Mouse (Mus musculus): ENCODE measurements around the gene Mbd5. TPM values are rescaled to one million over a fixed set of nuclear protein-coding genes. Genes with fewer than 3 reads are reported as not detected.
"Not testable (repeated sequence)": the region's sequence is repeated elsewhere in the genome, so short reads cannot be mapped to it uniquely, and the experiment has no call there.

Gene Mbd5
- polyA plus RNA-seq, 1 experiment from 2014 or later, result 5.5 TPM

DNA sequence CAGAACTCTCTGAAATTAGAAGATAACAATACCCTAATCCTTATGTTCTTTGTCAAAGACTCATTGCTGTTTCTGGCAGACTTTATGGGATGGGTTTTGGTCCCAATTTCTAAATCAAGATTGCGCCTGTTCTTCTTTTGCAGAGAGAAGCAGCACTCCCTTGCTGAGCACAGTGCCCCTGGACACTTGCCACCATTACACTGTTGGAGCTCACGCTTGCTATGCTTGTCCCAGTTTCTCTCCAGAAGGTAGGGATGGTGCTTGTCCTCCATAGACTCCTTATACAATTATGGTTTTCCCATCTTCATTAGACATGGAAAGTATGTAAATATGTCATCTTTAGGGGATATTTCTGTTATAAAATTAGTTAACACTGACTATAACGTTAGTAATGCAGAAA lies 220.5 kb downstream of the Mbd5 start:
- Histone ChIP-seq H3K4me2 (no peak overlapping the region), H3K27ac (no peak overlapping the region), H3K36me3 (no peaks in the 10 kb centered on the region), H3K4me1 (replicated peaks) (no peaks in the 10 kb centered on the region), H3K4me3 (replicated peaks) (no peak overlapping the region), H3K9me3 (replicated peaks) (no peaks in the 10 kb centered on the region), H3K9ac (no peak overlapping the region), H3K27me3 (no peaks in the 10 kb centered on the region)
- ATAC-seq (ENCODE audit: low read depth) (no peak), DNase-seq (no peak)
- WGBS (ENCODE audit: insufficient replicate concordance), result 77% methylated on average over 3 of the region's 3 CpGs

DNA sequence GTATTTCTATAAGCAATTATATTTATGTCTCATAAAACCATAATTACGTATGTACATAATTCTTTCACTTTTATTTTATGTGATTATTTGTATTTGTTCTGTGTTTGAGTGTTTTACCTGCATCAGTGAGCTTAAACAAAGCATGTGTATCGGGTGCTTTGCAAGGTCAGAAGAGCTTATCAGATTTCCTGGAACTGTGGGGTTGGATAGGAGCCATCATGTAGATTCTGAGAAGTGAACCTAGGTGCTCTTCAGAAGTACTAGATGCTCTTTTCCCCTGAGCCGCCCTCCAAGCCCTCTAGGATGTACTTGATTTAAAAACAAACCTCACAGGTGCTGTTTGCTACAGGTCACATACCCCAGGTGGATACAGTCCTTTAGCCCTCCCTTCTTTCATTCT lies 227.7 kb downstream of the Mbd5 start:
- Histone ChIP-seq H3K4me2 (no peak overlapping the region), H3K27ac (no peak overlapping the region), H3K36me3 (no peaks in the 10 kb centered on the region), H3K9ac (no peak overlapping the region), H3K4me3 (replicated peaks) (no peak overlapping the region), H3K9me3 (replicated peaks) (no peaks in the 10 kb centered on the region), H3K27me3 (no peaks in the 10 kb centered on the region), H3K4me1 (replicated peaks) (0 out of 2 replicates have a peak, but pooled peaks cover 3% of the 10 kb centered on the region)
- no peak for ATAC-seq (ENCODE audit: low read depth)
- WGBS (ENCODE audit: insufficient replicate concordance), result 55% methylated on average over 3 of the region's 3 CpGs
- no peak for DNase-seq

DNA sequence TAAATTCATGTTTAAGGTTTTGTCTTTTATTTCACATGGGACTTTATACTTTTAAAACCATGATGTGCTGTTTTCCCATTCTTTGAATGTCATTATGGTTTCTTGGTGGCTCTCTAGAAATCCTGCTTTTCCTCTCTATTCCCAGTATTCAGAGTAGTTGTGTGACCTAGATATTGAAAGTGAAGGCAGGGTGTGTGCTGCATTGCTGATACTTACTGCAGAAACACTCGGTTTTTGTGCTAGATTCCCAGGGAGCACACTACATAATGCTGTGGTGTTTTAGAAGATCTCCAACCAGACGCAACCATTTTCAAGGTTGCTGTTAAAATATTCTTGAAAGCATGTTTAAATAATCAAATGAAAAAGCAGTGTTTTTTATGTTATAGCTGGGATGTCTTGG lies 241.7 kb downstream of the Mbd5 start:
- no peaks in the 10 kb centered on the region for H3K36me3 ChIP-seq
- H3K4me3 ChIP-seq (replicated peaks), result no peak overlapping the region
- H3K4me2 ChIP-seq, result no peak overlapping the region
- DNase-seq, result no peak
- H3K4me1 ChIP-seq (replicated peaks), result no peaks in the 10 kb centered on the region
- no peak for ATAC-seq (ENCODE audit: low read depth)
- WGBS (ENCODE audit: insufficient replicate concordance), result 68% methylated on average over 2 of the region's 2 CpGs
- no peak overlapping the region for H3K27ac ChIP-seq
- H3K27me3 ChIP-seq, result no peaks in the 10 kb centered on the region
- H3K9ac ChIP-seq, result no peak overlapping the region
- H3K9me3 ChIP-seq (replicated peaks), result no peaks in the 10 kb centered on the region

DNA sequence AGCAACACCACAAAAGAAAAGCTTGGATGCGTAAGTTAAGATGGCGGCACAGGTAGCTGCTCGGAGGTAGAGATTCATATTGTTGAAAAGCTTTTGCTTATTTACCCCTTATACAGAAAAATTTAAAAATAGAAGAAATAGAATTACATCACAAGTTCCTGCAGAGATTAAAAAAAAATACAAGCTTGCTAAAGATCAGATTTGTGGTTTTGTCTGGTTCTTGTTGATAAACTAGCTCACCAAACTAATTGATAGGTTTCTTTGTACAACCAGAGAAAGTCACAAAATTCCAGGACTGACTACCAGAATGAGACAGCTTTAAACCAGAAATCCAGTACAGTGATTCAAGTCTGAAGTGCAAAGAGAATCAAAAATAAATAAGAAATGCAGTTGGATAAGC lies 242.4 kb downstream of the Mbd5 start:
- DNase-seq (no peak), ATAC-seq (ENCODE audit: low read depth) (no peak)
- Histone ChIP-seq H3K36me3 (no peaks in the 10 kb centered on the region), H3K9ac (no peak overlapping the region), H3K9me3 (replicated peaks) (no peaks in the 10 kb centered on the region), H3K27ac (no peak overlapping the region), H3K27me3 (no peaks in the 10 kb centered on the region), H3K4me1 (replicated peaks) (no peaks in the 10 kb centered on the region), H3K4me3 (replicated peaks) (no peak overlapping the region), H3K4me2 (no peak overlapping the region)
- WGBS (ENCODE audit: insufficient replicate concordance), result 81% methylated on average over 3 of the region's 3 CpGs

DNA sequence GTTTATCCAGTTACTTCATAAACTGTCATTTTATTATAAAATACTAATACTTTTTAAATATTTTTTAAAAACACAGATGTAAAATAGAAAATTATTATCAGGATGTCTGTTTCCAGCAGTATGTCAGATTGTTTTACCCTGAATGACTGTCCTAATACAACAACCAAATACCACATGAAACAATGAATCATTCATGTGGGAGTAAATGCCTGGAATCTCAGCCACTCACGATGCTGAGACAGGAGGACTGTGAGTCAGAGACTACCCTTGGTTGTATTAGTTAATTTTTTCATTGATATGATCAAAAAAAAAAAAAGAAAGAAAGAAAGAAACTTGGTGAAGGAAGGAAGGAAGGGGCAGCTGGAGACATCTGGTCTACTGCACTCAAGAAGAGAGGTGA lies 254.8 kb downstream of the Mbd5 start:
- no peak overlapping the region for H3K27ac ChIP-seq
- H3K9me3 ChIP-seq (replicated peaks), result no peaks in the 10 kb centered on the region
- 86% methylated on average over 1 of the region's 1 CpGs for WGBS (ENCODE audit: insufficient replicate concordance)
- H3K36me3 ChIP-seq, result no peaks in the 10 kb centered on the region
- H3K27me3 ChIP-seq, result no peaks in the 10 kb centered on the region
- ATAC-seq (ENCODE audit: low read depth) (no peak), DNase-seq (no peak)
- H3K9ac ChIP-seq, result no peak overlapping the region
- H3K4me2 ChIP-seq, result no peak overlapping the region
- H3K4me3 ChIP-seq (replicated peaks), result no peak overlapping the region
- H3K4me1 ChIP-seq (replicated peaks), result no peaks in the 10 kb centered on the region

DNA sequence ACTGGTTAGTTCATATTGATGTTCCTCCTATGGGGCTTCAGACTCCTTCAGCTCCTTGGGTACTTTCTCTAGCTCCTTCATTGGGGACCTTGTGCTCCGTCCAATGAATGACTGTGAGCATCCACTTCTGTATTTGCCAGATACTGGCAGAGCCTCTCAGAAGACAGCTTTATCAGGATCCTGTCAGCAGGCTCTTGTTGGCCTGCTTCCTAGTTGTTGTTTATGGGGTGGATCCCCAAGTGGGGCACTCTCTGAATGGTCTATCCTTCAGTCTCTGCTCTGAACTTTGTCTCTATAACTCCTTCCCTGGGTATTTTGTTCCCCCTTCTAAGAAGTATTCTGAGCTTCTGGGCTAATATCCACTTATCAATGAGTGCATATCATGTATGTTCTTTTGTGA lies 256.4 kb downstream of the Mbd5 start:
- H3K9ac ChIP-seq; H3K4me1 ChIP-seq (replicated peaks); H3K27ac ChIP-seq; ATAC-seq (ENCODE audit: low read depth); H3K4me2 ChIP-seq; H3K4me3 ChIP-seq (replicated peaks); H3K36me3 ChIP-seq; DNase-seq; H3K27me3 ChIP-seq; H3K9me3 ChIP-seq (replicated peaks): not testable (repeated sequence)
- WGBS (ENCODE audit: insufficient replicate concordance), result 43% methylated on average over 1 of the region's 1 CpGs

DNA sequence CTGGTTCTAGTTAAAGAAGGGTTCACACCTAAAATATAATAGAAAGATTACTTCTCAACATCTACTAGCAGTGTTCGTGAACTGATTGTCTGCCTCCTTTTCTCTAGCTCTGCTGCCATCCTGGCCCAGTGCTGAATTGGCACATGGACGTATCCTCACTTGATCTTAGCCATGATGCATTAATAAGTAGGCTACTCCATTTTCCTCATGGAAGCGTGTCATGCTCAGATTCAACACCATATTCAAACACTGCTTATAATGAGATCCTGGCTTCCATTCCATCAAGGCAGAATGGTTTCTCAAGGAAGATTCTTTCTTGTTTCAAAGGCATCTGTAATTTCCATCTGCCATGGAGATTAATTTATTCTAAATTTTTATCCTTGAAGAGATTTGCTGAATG lies 260.0 kb downstream of the Mbd5 start:
- no peak overlapping the region for H3K4me2 ChIP-seq
- no peaks in the 10 kb centered on the region for H3K4me1 ChIP-seq (replicated peaks)
- H3K27me3 ChIP-seq, result no peaks in the 10 kb centered on the region
- no peaks in the 10 kb centered on the region for H3K9me3 ChIP-seq (replicated peaks)
- H3K4me3 ChIP-seq (replicated peaks), result no peak overlapping the region
- DNase-seq (no peak), ATAC-seq (ENCODE audit: low read depth) (no peak)
- H3K36me3 ChIP-seq, result no peaks in the 10 kb centered on the region
- H3K27ac ChIP-seq, result no peak overlapping the region
- WGBS (ENCODE audit: insufficient replicate concordance), result 81% methylated on average over 3 of the region's 3 CpGs
- no peak overlapping the region for H3K9ac ChIP-seq

DNA sequence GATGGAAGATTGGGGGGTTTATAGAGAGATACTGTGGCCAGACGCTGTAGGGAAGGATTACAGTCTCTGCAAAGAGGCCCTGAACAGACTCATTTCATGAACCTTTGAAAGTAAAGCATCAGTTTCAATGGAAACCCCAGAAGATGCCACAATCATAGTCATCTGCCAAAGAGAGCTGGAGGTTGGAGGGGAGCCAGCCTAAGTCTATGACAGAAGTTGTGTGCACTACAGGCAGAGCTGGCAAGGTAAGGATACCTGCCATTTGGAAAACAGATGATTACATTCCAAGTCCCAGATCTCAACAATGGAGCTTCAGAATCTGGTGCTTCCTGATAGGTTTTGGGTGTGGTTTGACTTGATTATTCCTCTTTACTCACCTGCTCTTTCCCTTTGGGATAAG lies 261.1 kb downstream of the Mbd5 start:
- Histone ChIP-seq H3K9me3 (replicated peaks) (no peaks in the 10 kb centered on the region), H3K4me2 (no peak overlapping the region), H3K4me3 (replicated peaks) (no peak overlapping the region), H3K4me1 (replicated peaks) (no peaks in the 10 kb centered on the region), H3K27me3 (no peaks in the 10 kb centered on the region), H3K36me3 (no peaks in the 10 kb centered on the region), H3K9ac (no peak overlapping the region), H3K27ac (no peak overlapping the region)
- ATAC-seq (ENCODE audit: low read depth), result no peak
- DNase-seq, result no peak
- WGBS (ENCODE audit: insufficient replicate concordance), result 72% methylated on average over 1 of the region's 1 CpGs

DNA sequence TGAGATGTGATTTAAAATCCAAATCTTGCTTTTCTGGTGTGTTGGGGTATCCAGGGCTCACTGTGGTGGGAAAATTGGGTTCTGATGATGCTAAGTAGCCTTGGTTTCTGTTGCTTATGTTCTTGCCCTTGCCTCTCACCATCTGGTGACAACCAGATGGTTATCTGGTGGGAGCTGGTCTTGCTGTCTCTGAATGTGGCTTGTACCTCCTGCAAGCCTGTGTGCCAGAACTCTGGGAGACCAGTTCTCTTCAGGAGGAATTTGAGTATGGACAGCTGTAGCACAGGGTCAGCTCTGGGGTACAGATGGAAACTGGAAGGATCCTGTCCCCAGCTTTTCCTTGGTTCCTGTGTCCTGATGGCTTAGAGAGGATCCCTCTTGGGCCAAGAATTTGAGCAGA lies 280.4 kb downstream of the Mbd5 start:
- DNase-seq, result no peak
- H3K36me3 ChIP-seq, result no peaks in the 10 kb centered on the region
- no peaks in the 10 kb centered on the region for H3K27me3 ChIP-seq
- H3K9ac ChIP-seq, result no peak overlapping the region
- no peak overlapping the region for H3K4me3 ChIP-seq (replicated peaks)
- ATAC-seq (ENCODE audit: low read depth), result no peak
- H3K4me1 ChIP-seq (replicated peaks), result no peaks in the 10 kb centered on the region
- no peaks in the 10 kb centered on the region for H3K9me3 ChIP-seq (replicated peaks)
- no peak overlapping the region for H3K4me2 ChIP-seq
- no peak overlapping the region for H3K27ac ChIP-seq

DNA sequence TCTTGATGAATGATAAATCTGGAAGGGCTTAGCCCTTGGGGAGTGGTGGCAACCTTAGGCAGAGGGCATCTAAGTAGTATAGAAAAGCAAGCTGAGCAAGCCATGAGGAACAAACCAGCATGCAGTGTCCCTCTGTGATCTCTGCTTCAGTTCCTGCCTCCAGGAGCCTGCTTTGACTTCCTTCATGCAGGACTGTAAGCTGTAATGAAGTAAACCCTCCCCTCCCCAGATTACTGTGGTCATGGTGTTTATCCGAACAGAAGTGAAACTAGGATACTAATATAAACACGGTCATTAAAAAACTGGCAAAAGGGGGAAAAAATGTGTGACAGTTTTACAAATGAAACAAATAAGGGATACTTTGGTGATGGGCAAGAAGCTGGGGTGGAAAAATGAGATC lies 284.8 kb downstream of the Mbd5 start:
- Histone ChIP-seq H3K4me2 (no peak overlapping the region), H3K4me3 (replicated peaks) (no peak overlapping the region), H3K36me3 (no peaks in the 10 kb centered on the region), H3K27me3 (no peaks in the 10 kb centered on the region), H3K27ac (no peak overlapping the region), H3K4me1 (replicated peaks) (no peaks in the 10 kb centered on the region), H3K9ac (no peak overlapping the region), H3K9me3 (replicated peaks) (no peaks in the 10 kb centered on the region)
- ATAC-seq (ENCODE audit: low read depth) (no peak), DNase-seq (no peak)
- 72% methylated on average over 2 of the region's 2 CpGs for WGBS (ENCODE audit: insufficient replicate concordance)

DNA sequence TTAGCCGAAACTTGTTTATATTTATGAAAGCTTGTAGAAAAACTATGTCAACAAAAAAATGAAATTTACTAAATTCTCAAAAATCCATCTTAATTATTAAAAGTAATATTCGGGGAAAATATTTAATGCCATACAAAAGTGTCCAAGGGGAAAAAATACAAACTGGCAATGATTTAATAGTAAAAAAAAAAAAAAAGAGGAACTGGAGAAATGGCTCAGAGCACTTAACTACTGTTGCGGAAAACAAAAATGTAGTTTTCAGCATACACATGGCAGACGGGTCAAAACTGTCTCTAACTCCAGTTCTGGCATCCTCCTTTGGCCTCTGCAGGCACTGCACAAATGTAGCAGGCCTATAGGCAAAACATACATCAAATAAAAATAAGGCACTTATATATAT lies 292.4 kb downstream of the Mbd5 start:
- Histone ChIP-seq H3K4me3 (replicated peaks) (no peak overlapping the region), H3K36me3 (no peaks in the 10 kb centered on the region), H3K27ac (no peak overlapping the region), H3K4me2 (no peak overlapping the region), H3K9me3 (replicated peaks) (no peaks in the 10 kb centered on the region), H3K9ac (no peak overlapping the region), H3K27me3 (no peaks in the 10 kb centered on the region), H3K4me1 (replicated peaks) (no peaks in the 10 kb centered on the region)
- ATAC-seq (ENCODE audit: low read depth), result no peak
- no peak for DNase-seq
- WGBS (ENCODE audit: insufficient replicate concordance), result 63% methylated on average over 4 of the region's 4 CpGs

DNA sequence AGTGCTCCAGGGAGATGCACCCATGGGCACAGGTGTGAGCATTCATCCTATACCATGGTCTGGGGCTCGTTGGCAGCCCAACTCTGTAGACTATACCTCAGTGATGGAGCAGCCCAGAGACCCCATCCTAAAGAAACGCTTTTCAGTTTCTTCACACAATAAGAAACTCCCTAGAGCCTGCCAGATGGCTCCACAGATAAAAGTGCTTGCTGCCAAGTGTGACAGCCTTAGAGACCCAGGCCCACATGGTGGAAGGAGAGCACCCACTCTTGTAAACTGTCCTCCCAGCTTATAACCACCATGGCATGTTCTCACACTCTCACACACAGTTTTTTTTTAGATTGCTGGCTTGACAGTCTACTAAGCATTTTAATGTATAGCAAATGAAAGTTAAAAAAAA lies 314.8 kb downstream of the Mbd5 start:
- no peaks in the 10 kb centered on the region for H3K36me3 ChIP-seq
- H3K9me3 ChIP-seq (replicated peaks), result no peaks in the 10 kb centered on the region
- H3K9ac ChIP-seq, result no peak overlapping the region
- no peak overlapping the region for H3K27ac ChIP-seq
- ATAC-seq (ENCODE audit: low read depth), result no peak
- no peaks in the 10 kb centered on the region for H3K27me3 ChIP-seq
- 53% methylated on average over 2 of the region's 2 CpGs for WGBS (ENCODE audit: insufficient replicate concordance)
- no peak overlapping the region for H3K4me3 ChIP-seq (replicated peaks)
- no peak overlapping the region for H3K4me2 ChIP-seq
- H3K4me1 ChIP-seq (replicated peaks), result no peaks in the 10 kb centered on the region
- DNase-seq, result no peak
